Mouse (Mus musculus) ES-Bruce4 (cell line): ENCODE results near the gene Elf1.

Source experiments
- CTCF ChIP-seq: IDR thresholded peaks from one replicate; pipeline ENCODE4 v1.8.1; 2011; ENCODE audit warnings: low read depth, low read length
- EP300 ChIP-seq: IDR thresholded peaks from 2 replicates; pipeline ENCODE4 v1.6.1; 2011; ENCODE audit warnings: low read depth, low read length; ENCODE audit not compliant: insufficient read depth
- POLR2A ChIP-seq: IDR thresholded peaks from one replicate; pipeline ENCODE4 v1.8.1; 2011; ENCODE audit warnings: low read length; ENCODE audit not compliant: insufficient read depth

GRCm38 (mm10) chr14:79444601-79445000 lies 36.4 kb upstream of the Elf1 start:
- no peak for TF ChIP-seq EP300
- no peak for TF ChIP-seq POLR2A
- TF ChIP-seq CTCF, result no peak
